Mouse (Mus musculus) urinary bladder, postnatal 36 days (tissue): ENCODE data around the gene Mindy1.

Experiments used
- DNase-seq, 2 experiments: peaks; one replicate each; pipeline ENCODE4 v3.0.0; 2022; ENCODE audit warnings: low spot score in 2 of 2, mixed read lengths in 1 of 2

The Mindy1 gene

GRCm38 (mm10) chr3:95281216-95282126, at the start of gene Mindy1, which contains the start of gene Prune1:
Gene Mindy1, plus strand, starts transcription at chr3:95281345.
Gene Prune1, minus strand, starts transcription at chr3:95282076.
- DNase-seq = peak; percentile 96 to 98

GRCm38 (mm10) chr3:95232771-95233170, 48.4 kb upstream of the Mindy1 start:
- peak in 1 of 2 experiments; percentile 45 for DNase-seq

GRCm38 (mm10) chr3:95233303-95233980, 47.7 kb upstream of the Mindy1 start:
- no peak for DNase-seq

GRCm38 (mm10) chr3:95235386-95236301, 45.5 kb upstream of the Mindy1 start:
- DNase-seq = no peak

GRCm38 (mm10) chr3:95237541-95238099, 43.5 kb upstream of the Mindy1 start:
- DNase-seq = no peak

- DNase-seq = no peak
These were observed 42.1 kb upstream of the Mindy1 start for GRCm38 (mm10) chr3:95239022-95239421.

GRCm38 (mm10) chr3:95239971-95240370, 41.2 kb upstream of the Mindy1 start:
- no peak for DNase-seq

- DNase-seq = no peak
These were observed 40.2 kb upstream of the Mindy1 start for GRCm38 (mm10) chr3:95240900-95241299.

- no peak for DNase-seq
These were observed 39.6 kb upstream of the Mindy1 start, which contains the start of gene Gm128 for GRCm38 (mm10) chr3:95241498-95241897. Gene Gm128, minus strand, starts transcription at chr3:95241598.

GRCm38 (mm10) chr3:95243086-95243485, 38.1 kb upstream of the Mindy1 start:
- no peak for DNase-seq

GRCm38 (mm10) chr3:95246465-95247231, 34.5 kb upstream of the Mindy1 start:
- peak in 1 of 2 experiments; percentile 62 for DNase-seq

GRCm38 (mm10) chr3:95247660-95248336, 33.3 kb upstream of the Mindy1 start:
- DNase-seq = no peak

GRCm38 (mm10) chr3:95250361-95250760, 30.8 kb upstream of the Mindy1 start:
- no peak for DNase-seq

- DNase-seq = no peak
These were observed 30.2 kb upstream of the Mindy1 start, which contains the start of gene Bnipl for GRCm38 (mm10) chr3:95250783-95251424. Gene Bnipl, minus strand, starts transcription at chr3:95251193.

- no peak for DNase-seq
These were observed 24.2 kb upstream of the Mindy1 start for GRCm38 (mm10) chr3:95256931-95257330.

GRCm38 (mm10) chr3:95261975-95262374, 19.2 kb upstream of the Mindy1 start:
- DNase-seq = no peak

- peak in 1 of 2 experiments; percentile 70 for DNase-seq
These were observed 17.9 kb upstream of the Mindy1 start for GRCm38 (mm10) chr3:95263089-95263739.

GRCm38 (mm10) chr3:95264724-95265123, 16.4 kb upstream of the Mindy1 start:
- no peak for DNase-seq

- DNase-seq = no peak
These were observed 15.1 kb upstream of the Mindy1 start for GRCm38 (mm10) chr3:95266052-95266451.
